Mouse (Mus musculus) bone marrow, adult 2 months (tissue): ENCODE measurements around the gene Kcnk12. TPM values are rescaled to one million over a fixed set of nuclear protein-coding genes. Genes with fewer than 3 reads are reported as not detected.

Source experiments
- H3K27ac ChIP-seq: fragments of 200-500 bp; 2 replicates; pipeline ENCODE4 v1.5.1; 2012; ENCODE audit warnings: low read depth, mild to moderate bottlenecking, control low read depth, inconsistent platforms, low read length; ENCODE audit not compliant: control insufficient read depth, poor library complexity, insufficient read depth
- H3K4me1 ChIP-seq: fragments of 200-500 bp; 2 replicates; pipeline ENCODE4 v1.6.1; 2011; ENCODE audit warnings: low read length; ENCODE audit not compliant: control insufficient read depth, insufficient read depth
- H3K4me3 ChIP-seq: fragments of 200-500 bp; replicated peaks from 2 replicates; pipeline ENCODE3; 2011; ENCODE audit warnings: mild to moderate bottlenecking, low read depth, low read length, control low read depth; ENCODE audit not compliant: control insufficient read depth
- CTCF ChIP-seq: fragments of 200-500 bp; IDR thresholded peaks from 2 replicates; pipeline ENCODE4 v1.5.1; 2011; ENCODE audit warnings: low read length, control low read depth; ENCODE audit not compliant: control insufficient read depth, insufficient read depth
- POLR2A ChIP-seq: fragments of 200-500 bp; IDR thresholded peaks from 2 replicates; pipeline ENCODE4 v1.6.1; 2011; ENCODE audit warnings: low read depth, mild to moderate bottlenecking, control low read depth, low read length, borderline replicate concordance; ENCODE audit not compliant: control insufficient read depth
- WGBS: fragments of 180-500 bp; shearing (Covaris S2); methylation state at CpG from one replicate; pipeline ENCODE4 v1.1.7; 2018; 5-methylcytosine and 5-hydroxymethylcytosine counted together
- polyA plus RNA-seq: library from polyadenylated mRNA; stranded (reverse); fragments of >200 nt; gene quantifications from 2 replicates; pipeline ENCODE4 v1.2.4, GENCODE M21; 2011; ENCODE audit warnings: low replicate concordance; ENCODE audit not compliant: missing spikeins, insufficient read depth, insufficient read length

The Kcnk12 gene
- polyA plus RNA-seq, 1 experiment: 1.8 TPM

DNA sequence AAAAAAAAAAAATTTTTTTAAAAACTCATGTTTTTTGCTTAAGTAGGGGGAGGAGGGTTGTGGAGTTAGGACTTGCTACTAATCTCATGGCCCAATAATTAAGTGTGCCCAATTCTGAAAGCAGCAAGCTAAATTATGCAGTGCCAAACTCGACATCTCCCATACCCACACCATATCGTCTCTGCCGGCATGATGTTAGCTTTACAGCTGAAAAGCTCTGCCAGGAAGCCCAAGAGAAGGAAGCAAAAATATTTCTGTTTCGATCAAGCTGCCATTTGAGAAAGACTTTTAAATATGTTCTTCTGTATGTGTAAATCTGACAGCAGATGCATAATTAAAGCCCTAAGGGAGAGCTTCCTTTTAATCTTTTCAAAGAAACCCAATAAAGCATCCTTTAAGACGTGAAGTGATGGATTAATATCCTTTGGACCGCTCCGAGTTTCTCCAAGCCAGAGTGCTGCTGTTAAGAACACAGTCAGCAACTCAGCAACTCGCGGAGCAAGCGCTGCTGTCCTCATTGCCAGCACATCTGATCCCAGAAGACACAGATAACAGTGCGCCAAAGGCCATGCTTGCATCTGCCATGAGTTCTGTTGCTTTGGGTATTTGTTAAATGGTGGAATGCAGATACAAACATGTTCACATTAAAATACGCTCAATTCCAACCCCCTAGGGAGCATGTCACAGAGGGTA lies 5.0 kb downstream of the Kcnk12 start:
- Histone ChIP-seq H3K27ac (no peak overlapping the region), H3K4me1 (peaks cover 4% of the 10 kb centered on the region), H3K4me3 (no peak overlapping the region)
- WGBS: 73% methylated on average over 12 of the region's 12 CpGs
- TF ChIP-seq CTCF (no peak), POLR2A (no peak)

DNA sequence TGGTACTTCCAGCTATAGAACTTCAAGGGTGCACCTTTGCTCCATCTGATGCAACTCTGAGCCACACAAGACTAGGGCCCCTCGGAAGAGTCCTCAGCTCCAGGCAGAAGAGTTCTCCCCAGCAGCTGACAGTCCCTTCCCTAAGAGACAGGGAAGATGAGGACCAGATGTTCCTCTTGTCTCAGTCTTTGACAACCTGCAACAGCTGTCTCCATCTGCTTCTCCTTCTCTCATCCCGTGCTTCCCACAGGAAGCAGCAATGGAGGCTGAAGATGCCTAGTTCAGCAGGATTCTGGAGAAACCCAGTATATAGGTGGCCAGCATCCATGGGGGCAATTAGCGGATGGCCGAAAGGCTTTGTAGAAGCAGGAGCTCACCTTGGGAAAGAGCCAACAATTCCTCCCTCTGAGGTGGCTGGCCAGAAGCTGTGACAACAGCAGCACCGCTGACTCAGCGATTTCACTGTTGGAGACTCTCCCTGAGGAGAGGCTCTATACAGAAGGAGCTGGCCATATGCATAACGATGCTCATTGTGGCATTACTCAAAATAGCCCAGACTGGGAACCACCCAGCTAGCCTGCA lies 6.2 kb downstream of the Kcnk12 start:
- Histone ChIP-seq H3K27ac (no peak overlapping the region), H3K4me1 (peaks cover 4% of the 10 kb centered on the region), H3K4me3 (no peak overlapping the region)
- WGBS: 63% methylated on average over 7 of the region's 7 CpGs
- no peak for TF ChIP-seq POLR2A
- TF ChIP-seq CTCF: no peak

DNA sequence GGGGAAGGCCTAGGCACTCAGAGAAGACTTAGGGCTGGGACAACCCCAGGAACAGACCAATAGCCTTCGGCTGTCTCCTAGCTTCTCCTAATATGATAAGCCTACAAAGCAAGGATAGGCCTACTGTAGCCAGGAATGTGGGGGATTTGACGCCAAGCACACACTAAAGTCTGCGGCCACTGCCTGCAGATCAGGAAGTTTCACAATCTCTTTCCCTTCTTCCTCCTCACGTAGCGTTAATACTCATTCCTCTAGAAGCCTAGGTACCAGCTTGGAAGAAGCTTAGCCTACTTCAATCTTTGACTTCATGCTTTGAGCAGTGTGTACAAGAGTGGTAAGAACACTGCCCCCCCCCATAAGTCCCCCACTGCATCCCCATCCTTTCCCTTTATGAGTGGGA lies 7.1 kb downstream of the Kcnk12 start:
- Histone ChIP-seq H3K4me3 (no peak overlapping the region), H3K4me1 (peaks cover 3% of the 10 kb centered on the region), H3K27ac (no peak overlapping the region)
- WGBS: 23% methylated on average over 5 of the region's 5 CpGs
- TF ChIP-seq POLR2A (no peak), CTCF (no peak)

DNA sequence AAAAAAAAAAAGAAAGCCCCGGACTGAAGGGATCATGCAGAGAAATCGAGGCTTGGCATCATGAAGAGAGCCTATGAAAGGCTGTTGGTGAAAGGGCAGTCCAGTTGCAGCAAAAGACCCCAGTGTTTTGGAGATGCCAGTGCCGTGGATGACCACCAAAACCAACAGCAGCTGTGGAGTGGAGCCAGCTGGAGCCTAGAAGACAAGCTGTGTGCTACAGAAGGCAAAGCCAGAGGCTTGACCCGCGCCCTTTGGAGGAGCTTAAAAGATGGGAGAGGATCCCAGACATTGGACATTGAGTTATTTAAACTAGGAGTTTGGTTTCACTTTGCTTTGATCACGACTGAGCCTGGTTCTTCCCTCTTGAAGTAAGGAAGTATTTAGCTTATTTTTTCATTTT lies 9.6 kb downstream of the Kcnk12 start:
- 70% methylated on average over 6 of the region's 6 CpGs for WGBS
- TF ChIP-seq POLR2A (no peak), CTCF (no peak)
- H3K27ac ChIP-seq: no peak overlapping the region
- no peak overlapping the region for H3K4me3 ChIP-seq
- peaks cover 1% of the 10 kb centered on the region; the same call in 1 of the 2 replicates for H3K4me1 ChIP-seq

DNA sequence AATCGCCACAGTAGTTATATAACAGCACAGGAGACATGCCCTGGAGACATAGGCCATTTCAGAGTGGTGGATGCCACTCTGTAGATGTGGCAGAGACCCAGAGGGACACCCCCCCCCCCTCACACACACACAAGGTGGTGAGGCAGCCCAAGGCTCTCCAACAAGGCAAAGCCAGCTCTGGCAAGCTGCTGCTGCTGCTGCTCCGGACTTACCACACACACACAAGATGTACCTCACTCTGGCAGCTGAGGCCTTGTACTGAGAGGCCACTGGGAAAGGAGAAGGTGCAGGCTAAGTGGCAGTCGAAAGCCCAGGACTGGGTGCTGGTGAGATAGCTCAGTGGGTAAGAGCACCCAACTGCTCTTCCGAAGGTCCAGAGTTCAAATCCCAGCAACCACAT lies 10.1 kb downstream of the Kcnk12 start:
- TF ChIP-seq CTCF (no peak), POLR2A (no peak)
- peaks cover 1% of the 10 kb centered on the region; the same call in 1 of the 2 replicates for H3K4me1 ChIP-seq
- no peak overlapping the region for H3K27ac ChIP-seq
- WGBS: 89% methylated on average over 4 of the region's 4 CpGs
- no peak overlapping the region for H3K4me3 ChIP-seq

GRCm38 (mm10) chr17:87785721-87786120 lies 12.1 kb downstream of the Kcnk12 start:
- no peaks in the 10 kb centered on the region; the same call in 1 of the 2 replicates for H3K4me1 ChIP-seq
- no peak overlapping the region for H3K27ac ChIP-seq
- 94% methylated on average over 15 of the region's 15 CpGs for WGBS
- no peak overlapping the region for H3K4me3 ChIP-seq
- TF ChIP-seq POLR2A: no peak
- TF ChIP-seq CTCF: no peak

DNA sequence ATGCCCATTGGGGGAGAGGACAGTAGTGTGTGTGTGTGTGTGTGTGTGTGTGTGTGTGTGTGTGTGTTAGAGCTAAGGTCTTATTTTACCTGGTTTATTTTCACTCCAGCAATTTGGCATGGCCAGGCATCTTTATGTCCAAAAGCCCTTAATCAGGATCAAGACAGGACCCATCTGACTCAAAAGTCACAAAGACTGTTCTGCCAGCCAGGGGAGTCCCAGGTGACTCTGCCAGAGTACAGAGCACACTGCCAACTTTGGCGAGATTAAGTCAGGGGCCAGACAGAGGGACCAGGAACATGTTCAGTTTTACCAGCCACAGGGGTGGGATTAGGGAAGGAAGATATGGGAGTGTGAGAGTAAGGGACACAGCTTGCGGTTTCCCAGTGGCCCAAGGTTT lies 12.9 kb downstream of the Kcnk12 start:
- no peak for TF ChIP-seq POLR2A
- no peak for TF ChIP-seq CTCF
- WGBS: 77% methylated on average over 2 of the region's 2 CpGs
- H3K4me3 ChIP-seq: no peak overlapping the region
- no peak overlapping the region for H3K27ac ChIP-seq
- H3K4me1 ChIP-seq: no peaks in the 10 kb centered on the region

- Histone ChIP-seq H3K4me1 (no peaks in the 10 kb centered on the region), H3K4me3 (no peak overlapping the region), H3K27ac (no peak overlapping the region)
- no peak for TF ChIP-seq CTCF
- 82% methylated on average over 14 of the region's 14 CpGs for WGBS
Observed at GRCm38 (mm10) chr17:87784141-87784831, 13.5 kb downstream of the Kcnk12 start.

DNA sequence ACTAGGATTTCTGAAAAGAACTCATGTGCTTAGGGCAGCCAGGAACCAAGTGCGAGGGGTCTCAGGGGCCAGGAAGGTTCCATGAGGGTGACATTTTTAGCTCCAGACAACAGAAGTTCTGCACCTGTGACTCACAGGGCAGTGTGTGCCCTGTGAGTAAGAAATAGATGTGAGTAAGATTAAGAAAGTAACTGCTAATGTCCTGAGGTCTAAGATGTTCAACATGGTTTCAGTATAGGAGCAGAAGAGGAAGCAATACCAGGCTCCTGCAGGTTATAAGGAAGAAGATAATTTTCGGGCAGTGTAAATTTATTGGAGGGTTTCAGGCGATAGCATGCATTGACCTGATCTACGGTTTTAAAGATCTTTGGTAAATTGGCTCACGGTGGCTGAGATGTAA lies 16.6 kb downstream of the Kcnk12 start:
- no peak overlapping the region for H3K27ac ChIP-seq
- no peak for TF ChIP-seq POLR2A
- no peak for TF ChIP-seq CTCF
- WGBS: 70% methylated on average over 5 of the region's 5 CpGs
- H3K4me1 ChIP-seq: no peaks in the 10 kb centered on the region
- H3K4me3 ChIP-seq: no peak overlapping the region
